Mouse (Mus musculus) gastrocnemius, adult 2 months (tissue): ENCODE measurements around the gene Trex1. TPM values are rescaled to one million over a fixed set of nuclear protein-coding genes. Genes with fewer than 3 reads are reported as not detected.

ENCODE experiments used
- DNase-seq: peaks from one replicate; pipeline ENCODE4 v3.0.0; 2022
- H3K27ac ChIP-seq: fragments of 200-600 bp; 2 replicates; pipeline ENCODE4 v1.8.1; 2022; ENCODE audit warnings: mild to moderate bottlenecking
- H3K4me3 ChIP-seq: fragments of 200-600 bp; 2 replicates; pipeline ENCODE4 v1.8.1; 2022; ENCODE audit warnings: mild to moderate bottlenecking, moderate library complexity
- CTCF ChIP-seq: fragments of 200-600 bp; IDR thresholded peaks from 2 replicates; pipeline ENCODE4 v1.8.1; 2022; ENCODE audit warnings: antibody characterized with exemption, mild to moderate bottlenecking, moderate library complexity
- intact Hi-C: fragments of 180-260 bp; cut with DNase I; formaldehyde crosslinking; loops from one replicate; pipeline ENCODE4 v1.15.1; 2025
- total RNA-seq, 2 experiments: library from RNA; stranded (reverse); gene quantifications; 2 replicates each; pipeline ENCODE4 v1.2.3; 2021

The Trex1 gene
- total RNA-seq, 2 experiments from 2014 or later = 13.2 TPM

- TF ChIP-seq CTCF = no peak
- DNase-seq = no peak
- H3K4me3 ChIP-seq = peak overlapping the region; percentile 75
- intact Hi-C loops = loop anchor here (2.0 to 5.0 kb wide), 2 partner anchors 17 to 37 kb away; no protein-coding TSS in a partner anchor
- H3K27ac ChIP-seq = peak overlapping the region; percentile 96
Measured at GRCm38 (mm10) chr9:109039681-109040080, 19.9 kb downstream of the Trex1 start.

- intact Hi-C loops = loop anchor here (2.0 to 5.0 kb wide), 2 partner anchors 18 to 37 kb away; no protein-coding TSS in a partner anchor
- no peak for TF ChIP-seq CTCF
- DNase-seq = peak; percentile 79
- H3K27ac ChIP-seq = peak overlapping the region; percentile 96
- peak overlapping the region; percentile 75 for H3K4me3 ChIP-seq
Measured at GRCm38 (mm10) chr9:109038901-109039364, 20.6 kb downstream of the Trex1 start.

GRCm38 (mm10) chr9:109038086-109038895 is 21.2 kb downstream of the Trex1 start, which contains the start of gene Shisa5:
Gene Shisa5, plus strand, starts transcription at chr9:109038565.
- peak within 1 kb of the TSS; percentile 75 for H3K4me3 ChIP-seq
- H3K27ac ChIP-seq = peak within 1 kb of the TSS; percentile 96
- intact Hi-C loops = loop anchor here (2.0 to 5.0 kb wide), 2 partner anchors 19 to 36 kb away; no protein-coding TSS in a partner anchor
- DNase-seq = peak; percentile 88
- no peak for TF ChIP-seq CTCF

GRCm38 (mm10) chr9:109032435-109032834 is 27.1 kb downstream of the Trex1 start:
- DNase-seq = no peak
- intact Hi-C loops = no loop called here
- Histone ChIP-seq H3K4me3 (no peak overlapping the region), H3K27ac (no peak overlapping the region)
- no peak for TF ChIP-seq CTCF

- no peak for TF ChIP-seq CTCF
- intact Hi-C loops = no loop called here
- DNase-seq = no peak
- H3K4me3 ChIP-seq = no peak overlapping the region
- H3K27ac ChIP-seq = no peak overlapping the region
Measured at GRCm38 (mm10) chr9:109031686-109032085, 27.8 kb downstream of the Trex1 start.

GRCm38 (mm10) chr9:109031001-109031400 is 28.5 kb downstream of the Trex1 start:
- intact Hi-C loops = no loop called here
- Histone ChIP-seq H3K4me3 (no peak overlapping the region), H3K27ac (no peak overlapping the region)
- DNase-seq = no peak
- no peak for TF ChIP-seq CTCF

- peak; percentile 16 for DNase-seq
Measured at GRCm38 (mm10) chr9:109030312-109030711, 29.2 kb downstream of the Trex1 start.

GRCm38 (mm10) chr9:109028919-109029318 is 30.6 kb downstream of the Trex1 start:
- intact Hi-C loops = no loop called here
- Histone ChIP-seq H3K4me3 (no peak overlapping the region), H3K27ac (peak overlapping the region; percentile 38; the same call in 1 of the 2 replicates)
- DNase-seq = no peak
- TF ChIP-seq CTCF = no peak

More at GRCm38 (mm10) chr9:109030312-109030711, 29.2 kb downstream of the Trex1 start:
- Histone ChIP-seq H3K4me3 (no peak overlapping the region), H3K27ac (no peak overlapping the region)
- intact Hi-C loops = no loop called here
- no peak for TF ChIP-seq CTCF

- H3K4me3 ChIP-seq = no peak overlapping the region
- no peak for TF ChIP-seq CTCF
- no peak for DNase-seq
- intact Hi-C loops = no loop called here
- H3K27ac ChIP-seq = peak overlapping the region; percentile 38
Measured at GRCm38 (mm10) chr9:109028421-109028820, 31.1 kb downstream of the Trex1 start.

GRCm38 (mm10) chr9:109027521-109027920 is 32.0 kb downstream of the Trex1 start:
- Histone ChIP-seq H3K27ac (peak overlapping the region; percentile 79), H3K4me3 (no peak overlapping the region)
- DNase-seq = peak; percentile 80
- TF ChIP-seq CTCF = no peak
- intact Hi-C loops = no loop called here

GRCm38 (mm10) chr9:109022866-109023685 is 36.5 kb downstream of the Trex1 start:
- Histone ChIP-seq H3K4me3 (no peak overlapping the region), H3K27ac (0 out of 2 replicates have a peak overlapping the region, but pooled peaks have one; percentile 16)
- intact Hi-C loops = no loop called here
- TF ChIP-seq CTCF = no peak
- DNase-seq = peak; percentile 20

- no peak for DNase-seq
- intact Hi-C loops = no loop called here
- H3K4me3 ChIP-seq = no peak overlapping the region
- TF ChIP-seq CTCF = no peak
- no peak overlapping the region for H3K27ac ChIP-seq
Measured at GRCm38 (mm10) chr9:109021428-109021827, 38.1 kb downstream of the Trex1 start.
